Mouse (Mus musculus) erythroblast, embryonic 14.5 days (primary cell): ENCODE measurements around the gene Srsf3.

Experiments used
- GATA1 ChIP-seq: IDR thresholded peaks from 2 replicates; pipeline ENCODE4 v1.6.1; 2012; ENCODE audit warnings: low read length, inconsistent platforms, mixed read lengths
- TAL1 ChIP-seq: IDR thresholded peaks from 3 replicates; pipeline ENCODE4 v1.6.1; 2012; ENCODE audit warnings: low read length, inconsistent platforms, mixed read lengths

DNA sequence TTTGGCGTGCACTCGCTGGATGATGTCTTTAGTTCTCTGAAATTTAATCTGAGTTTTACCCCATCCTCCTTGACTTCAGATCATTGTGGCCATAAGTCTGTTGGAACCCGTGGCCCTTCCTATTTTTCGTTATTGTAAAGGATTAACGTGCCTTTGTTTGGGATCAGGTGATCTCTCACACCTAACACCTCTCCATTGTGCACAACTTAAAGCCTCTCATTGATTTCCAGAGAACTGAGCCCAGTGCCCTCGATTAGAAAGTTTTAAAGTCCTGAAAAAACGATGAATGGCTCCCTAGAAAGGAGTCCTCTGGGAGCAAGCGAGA lies 24.1 kb upstream of the Srsf3 start:
- TF ChIP-seq TAL1 (no peak), GATA1 (no peak)
